8 mouse cellular contexts compared by ENCODE assay signal in the genomic region with DNA sequence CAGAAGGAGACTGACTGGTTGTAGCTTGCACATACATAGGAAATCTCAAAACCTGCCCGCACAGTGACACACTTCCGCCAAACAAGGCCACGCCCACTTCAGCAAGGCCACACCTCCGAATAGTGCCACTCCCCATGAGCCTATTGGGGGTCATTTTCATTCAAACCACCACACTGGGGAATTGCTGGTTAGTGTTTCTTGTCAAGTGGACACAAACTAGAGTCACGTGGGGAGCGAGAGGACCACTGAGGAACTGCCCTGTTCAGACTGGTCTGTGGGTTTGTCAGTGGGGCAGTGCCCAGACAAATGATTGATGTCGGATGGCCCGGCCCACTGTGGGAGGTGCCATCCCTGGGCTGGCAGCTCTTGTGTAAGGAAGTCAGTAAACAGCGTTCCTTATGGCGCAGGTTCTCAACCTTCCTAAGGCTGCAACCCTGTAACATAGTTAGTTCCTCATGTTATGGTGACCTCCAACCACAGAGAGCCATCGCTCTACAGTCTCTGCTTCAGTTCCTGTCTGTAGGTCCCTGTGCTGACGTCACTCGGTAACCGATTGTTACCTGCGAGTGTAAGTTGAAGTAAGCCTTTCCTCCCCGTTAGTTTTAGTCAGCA. TPM values are rescaled to one million over a fixed set of nuclear protein-coding genes. Genes with fewer than 3 reads are reported as not detected.
DNase-seq lines count a peak whose midpoint lies in the region; ATAC-seq and TF ChIP-seq lines count a peak whose summit lies in the region.

No protein-coding gene starts in this region.

- H3K4me3 ChIP-seq in heart, embryonic 10.5 days = peak overlapping the region; percentile 20
- peak overlapping the region; percentile 51 for H3K4me3 ChIP-seq in bone marrow, adult 2 months (replicated peaks; ENCODE audit: control insufficient read depth, low read depth, low read length)
- H3K4me3 ChIP-seq in hindbrain, embryonic 16.5 days (ENCODE audit: low read length) = no peak overlapping the region; the same call in 1 of the 2 replicates
- H3K4me3 ChIP-seq in lung, embryonic 16.5 days (ENCODE audit: low read length) = peak overlapping the region; percentile 24; the same call in 1 of the 2 replicates

- intact Hi-C loops in heart, postnatal 25 days (cut with DNase I) = loop anchor here (5.0 kb wide), 1 partner anchor 233 kb away; no protein-coding TSS in a partner anchor

- H3K36me3 ChIP-seq in heart, embryonic 10.5 days = peaks cover 31% of the 10 kb centered on the region
- peaks cover 13% of the 10 kb centered on the region for H3K36me3 ChIP-seq in hindbrain, embryonic 16.5 days (ENCODE audit: control insufficient read depth, insufficient read depth, low read length)
- peaks cover 20% of the 10 kb centered on the region for H3K36me3 ChIP-seq in lung, embryonic 16.5 days (ENCODE audit: control insufficient read depth, insufficient read depth, low read length)
- H3K36me3 ChIP-seq in splenic B cell, adult 2 months (ENCODE audit: control insufficient read depth, insufficient read depth, low read length, poor library complexity, severe bottlenecking) = peaks cover 4% of the 10 kb centered on the region; the same call in 1 of the 2 replicates

- H3K4me1 ChIP-seq in heart, embryonic 10.5 days = peaks cover 40% of the 10 kb centered on the region
- H3K4me1 ChIP-seq in bone marrow, adult 2 months (ENCODE audit: control insufficient read depth, insufficient read depth, low read length) = no peaks in the 10 kb centered on the region; the same call in 1 of the 2 replicates
- H3K4me1 ChIP-seq in hindbrain, embryonic 16.5 days (ENCODE audit: control insufficient read depth, insufficient read depth, low read depth, low read length) = peaks cover 10% of the 10 kb centered on the region
- H3K4me1 ChIP-seq in lung, embryonic 16.5 days (replicated peaks; ENCODE audit: control insufficient read depth, insufficient read depth, low read length) = peaks cover 13% of the 10 kb centered on the region; the same call in 1 of the 2 replicates

- H3K9ac ChIP-seq in hindbrain, embryonic 16.5 days (ENCODE audit: low read depth, low read length) = no peak overlapping the region
- H3K9ac ChIP-seq in lung, embryonic 16.5 days (ENCODE audit: low read length) = no peak overlapping the region

- no peak for TF ChIP-seq POLR2A in bone marrow, adult 2 months (IDR thresholded peaks at IDR 0.05; ENCODE audit: borderline replicate concordance, control insufficient read depth, low read depth, low read length)

- peak overlapping the region; percentile 42 for H3K4me2 ChIP-seq in hindbrain, embryonic 16.5 days (ENCODE audit: low read length)
- H3K4me2 ChIP-seq in lung, embryonic 16.5 days (ENCODE audit: low read depth, low read length) = peak overlapping the region; percentile 38

- ATAC-seq in hindbrain, embryonic 16.5 days = peak; percentile 53
- ATAC-seq in lung, embryonic 16.5 days (ENCODE audit: low read depth) = peak; percentile 55

- 39% methylated on average over 16 of the region's 16 CpGs for WGBS in heart, embryonic 10.5 days
- 8% methylated on average over 16 of the region's 16 CpGs for WGBS in bone marrow, adult 2 months
- 39% methylated on average over 16 of the region's 16 CpGs for WGBS in hindbrain, embryonic 16.5 days
- WGBS in lung, embryonic 16.5 days = 35% methylated on average over 16 of the region's 16 CpGs

- H3K27me3 ChIP-seq in heart, embryonic 10.5 days (ENCODE audit: insufficient read depth, poor library complexity, severe bottlenecking) = peaks cover under 1% of the 10 kb centered on the region; the same call in 1 of the 2 replicates
- no peaks in the 10 kb centered on the region for H3K27me3 ChIP-seq in hindbrain, embryonic 16.5 days (replicated peaks; ENCODE audit: control insufficient read depth, insufficient read depth, low read length)
- H3K27me3 ChIP-seq in lung, embryonic 16.5 days (ENCODE audit: control insufficient read depth, insufficient read depth, low read depth, low read length) = no peaks in the 10 kb centered on the region
- H3K27me3 ChIP-seq in splenic B cell, adult 2 months (ENCODE audit: control insufficient read depth, insufficient read depth, low read length, poor library complexity, severe bottlenecking) = no peaks in the 10 kb centered on the region

- no peak overlapping the region for H3K27ac ChIP-seq in heart, embryonic 10.5 days
- peak overlapping the region; percentile 73 for H3K27ac ChIP-seq in bone marrow, adult 2 months (ENCODE audit: control insufficient read depth, insufficient read depth, low read depth, low read length, poor library complexity)
- H3K27ac ChIP-seq in hindbrain, embryonic 16.5 days (ENCODE audit: low read depth, low read length) = no peak overlapping the region
- peak overlapping the region; percentile 82 for H3K27ac ChIP-seq in lung, embryonic 16.5 days (ENCODE audit: low read length)

- DNase-seq in heart, embryonic 10.5 days (ENCODE audit: low spot score) = no peak
- DNase-seq in heart, postnatal 25 days (ENCODE audit: low spot score) = no peak
- peak; percentile 87 for DNase-seq in splenic B cell, adult 2 months (ENCODE audit: low read depth, low spot score)
- DNase-seq in layer of hippocampus, postnatal 25 days (ENCODE audit: extremely low spot score in 1 of 2, low spot score in 1 of 2) = no peak
- no peak for DNase-seq in left cerebral cortex, adult 11 months (ENCODE audit: low spot score)

- TF ChIP-seq CTCF in bone marrow, adult 2 months (IDR thresholded peaks at IDR 0.05; ENCODE audit: control insufficient read depth, insufficient read depth, low read length) = no peak

- H3K9me3 ChIP-seq in heart, embryonic 10.5 days = no peaks in the 10 kb centered on the region
- H3K9me3 ChIP-seq in hindbrain, embryonic 16.5 days (ENCODE audit: control insufficient read depth, low read length) = no peaks in the 10 kb centered on the region
- H3K9me3 ChIP-seq in lung, embryonic 16.5 days (ENCODE audit: control insufficient read depth, low read length) = no peaks in the 10 kb centered on the region

RNA-seq across cellular contexts. Expression of gene Eid3, which starts 33.5 kb away (rescaled TPM):
- polyA plus RNA-seq in heart, embryonic 10.5 days (2016; fragmentation: Nextera tagmentation; extraction: Ambion mirVana) = 0.28 and 0.55 TPM in 2 replicates
- 1 to 10 TPM in 1 of 2 experiments, under 1 TPM in 1; 0.57 to 1.3 TPM for total RNA-seq in heart, postnatal 25 days (2021)
- polyA plus RNA-seq in bone marrow, adult 2 months (2011; ENCODE audit: insufficient read depth, insufficient read length, low replicate concordance, missing spikeins) = 2.0 and 5.8 TPM in 2 replicates
- 0.35 TPM in 2 replicates for polyA plus RNA-seq in hindbrain, embryonic 16.5 days (2015; fragmentation: Nextera tagmentation; extraction: Ambion mirVana)
- 0.23 and 0.26 TPM in 2 replicates for polyA plus RNA-seq in lung, embryonic 16.5 days (2015; fragmentation: Nextera tagmentation; extraction: Ambion mirVana)
- total RNA-seq in layer of hippocampus, postnatal 25 days (2021) = 1 to 10 TPM; 1.3 to 2.3 TPM

Comparison
In these comparisons a context has a peak if more than half of its experiments do, and no peak if none do; other contexts are left out.
1. H3K27ac ChIP-seq: peak in bone marrow, adult 2 months (single experiment) and lung, embryonic 16.5 days (single experiment); none in heart, embryonic 10.5 days (single experiment) and hindbrain, embryonic 16.5 days (single experiment).